9 mouse cellular contexts compared by ENCODE assay signal in the genomic region with DNA sequence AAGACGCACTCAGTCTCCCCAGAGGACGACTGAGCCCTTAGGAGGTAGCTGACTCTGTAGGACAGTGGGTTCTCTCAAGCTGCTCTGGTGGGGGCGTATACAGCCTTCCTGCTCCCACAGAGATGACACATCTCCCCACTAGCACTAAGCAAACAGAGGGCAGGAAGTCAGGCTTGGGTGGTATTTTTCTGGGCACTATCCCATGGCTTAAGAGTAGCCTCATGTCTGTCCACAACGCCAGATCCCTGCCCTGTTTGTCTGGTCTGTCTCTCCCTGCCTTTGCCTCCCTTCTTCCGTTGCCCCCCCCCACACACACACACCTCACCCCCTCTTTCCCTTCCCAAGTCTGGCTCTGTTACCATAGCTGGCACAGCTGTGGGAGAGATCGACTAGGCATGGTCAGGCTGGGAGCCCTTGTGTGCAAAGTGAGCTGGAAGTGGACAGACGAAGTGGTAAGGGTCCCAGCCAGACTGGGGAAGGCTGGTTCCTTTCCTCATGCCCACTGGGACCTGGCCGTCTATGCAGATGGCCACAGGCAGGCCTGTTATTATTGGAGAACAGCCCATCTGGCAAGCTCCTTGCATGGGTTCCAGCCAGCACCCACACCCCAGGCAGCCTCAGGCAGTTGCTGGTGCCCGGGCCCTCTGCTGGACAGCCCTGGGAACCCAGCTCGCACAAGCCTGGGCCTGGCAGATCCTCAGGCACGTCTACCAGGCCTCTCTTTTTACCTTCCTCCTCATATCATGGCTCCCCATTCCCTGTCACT. TPM values are rescaled to one million over a fixed set of nuclear protein-coding genes. Genes with fewer than 3 reads are reported as not detected.
DNase-seq lines count a peak whose midpoint lies in the region; ATAC-seq and TF ChIP-seq lines count a peak whose summit lies in the region.
"Had no signal": no experiment of that assay in that cellular context is flagged by ENCODE, and none has a peak within 500 bp of the region (broad histone marks: within the 10 kb centered on the region; RNA-seq: fewer than 3 reads in every experiment).

No protein-coding gene starts in this region.

- H3K27me3 ChIP-seq in forebrain, embryonic 10.5 days (ENCODE audit: poor library complexity, severe bottlenecking), result peaks cover 100% of the 10 kb centered on the region
- no peaks in the 10 kb centered on the region for H3K27me3 ChIP-seq in lung, postnatal 0 days (replicated peaks; ENCODE audit: insufficient read depth, low read length)

- no peak overlapping the region for H3K4me2 ChIP-seq in lung, postnatal 0 days (replicated peaks; ENCODE audit: low read depth, low read length)

- peaks cover 93% of the 10 kb centered on the region for H3K4me1 ChIP-seq in forebrain, embryonic 10.5 days
- H3K4me1 ChIP-seq in lung, postnatal 0 days (ENCODE audit: insufficient read depth, low read depth, low read length), result peaks cover 45% of the 10 kb centered on the region

- no peak for TF ChIP-seq EP300 in lung, postnatal 0 days (IDR thresholded peaks at IDR 0.05)

- TF ChIP-seq CTCF in lung, postnatal 0 days (IDR thresholded peaks at IDR 0.05), result peak; percentile 87

- H3K9ac ChIP-seq in lung, postnatal 0 days (replicated peaks; ENCODE audit: low read depth), result no peak overlapping the region

- DNase-seq in CD8-positive naive resting alpha-beta T cell, adult 2 months (ENCODE audit: low read depth in 2 of 2, low spot score in 2 of 2), result peak; percentile 43 to 62
- DNase-seq in adrenal gland, postnatal 36 days, result peak; percentile 90 to 91
- DNase-seq in forebrain, embryonic 10.5 days (ENCODE audit: extremely low spot score, low spot score), result no peak
- peak; percentile 91 for DNase-seq in heart, postnatal 10 days
- peak; percentile 89 to 90 for DNase-seq in kidney, postnatal 36 days
- DNase-seq in lung, postnatal 0 days (ENCODE audit: low spot score), result peak; percentile 80
- DNase-seq in retina, postnatal 1 day, result peak; percentile 73
- peak; percentile 58 to 84 for DNase-seq in urinary bladder, postnatal 36 days (ENCODE audit: low spot score in 2 of 2)

- peak overlapping the region; percentile 65; the same call in 1 of the 2 replicates for H3K4me3 ChIP-seq in forebrain, embryonic 10.5 days
- H3K4me3 ChIP-seq in lung, postnatal 0 days (ENCODE audit: low read depth, low read length), result no peak overlapping the region

- no peaks in the 10 kb centered on the region for H3K9me3 ChIP-seq in forebrain, embryonic 10.5 days
- H3K9me3 ChIP-seq in lung, postnatal 0 days (ENCODE audit: low read length), result no peaks in the 10 kb centered on the region

- intact Hi-C loops in heart, postnatal 10 days (cut with DNase I), result loop anchor here (2.0 kb wide), 2 partner anchors 16 to 22 kb away; no protein-coding TSS in a partner anchor

- H3K27ac ChIP-seq in forebrain, embryonic 10.5 days, result peak overlapping the region; percentile 86
- peak overlapping the region; percentile 62; the same call in 1 of the 2 replicates for H3K27ac ChIP-seq in lung, postnatal 0 days (ENCODE audit: low read length)

- no peaks in the 10 kb centered on the region for H3K36me3 ChIP-seq in forebrain, embryonic 10.5 days (replicated peaks)
- H3K36me3 ChIP-seq in lung, postnatal 0 days (ENCODE audit: insufficient read depth, low read length), result no peaks in the 10 kb centered on the region

- ATAC-seq in lung, postnatal 0 days, result peak; percentile 61

- 26% methylated on average over 11 of the region's 11 CpGs for WGBS in forebrain, embryonic 10.5 days
- WGBS in lung, postnatal 0 days, result 30% methylated on average over 11 of the region's 11 CpGs

RNA-seq across cellular contexts. Expression of a gene that starts 2.6 kb away (rescaled TPM):
- 100 to 1,000 TPM; 132 to 137 TPM for total RNA-seq in adrenal gland, postnatal 36 days (2021)
- polyA plus RNA-seq in forebrain, embryonic 10.5 days (2016; fragmentation: Nextera tagmentation; extraction: Ambion mirVana), result 70.3 and 76.3 TPM in 2 replicates
- total RNA-seq in heart, postnatal 10 days (2021), result 10 to 100 TPM; 88.3 to 99.0 TPM
- 99.8 and 120 TPM in 2 replicates for polyA plus RNA-seq in lung, postnatal 0 days (2015; fragmentation: Nextera tagmentation; extraction: Ambion mirVana)

RNA-seq across cellular contexts. Expression of a gene that starts 5.1 kb away (rescaled TPM):
- total RNA-seq in adrenal gland, postnatal 36 days (2021), result not detected
- 0.27 and 0.30 TPM in 2 replicates for polyA plus RNA-seq in forebrain, embryonic 10.5 days (2016; fragmentation: Nextera tagmentation; extraction: Ambion mirVana)
- not detected for total RNA-seq in heart, postnatal 10 days (2021)
- polyA plus RNA-seq in lung, postnatal 0 days (2015; fragmentation: Nextera tagmentation; extraction: Ambion mirVana), result not detected in 2 replicates
- polyA plus RNA-seq: frontal cortex, adult 2 months had no signal

RNA-seq across cellular contexts. Expression of a gene that starts 23.7 kb away (rescaled TPM):
- 1,000 to 10,000 TPM; 1,888 to 2,360 TPM for total RNA-seq in adrenal gland, postnatal 36 days (2021)
- polyA plus RNA-seq in forebrain, embryonic 10.5 days (2016; fragmentation: Nextera tagmentation; extraction: Ambion mirVana), result 2,210 and 2,220 TPM in 2 replicates
- 1,000 to 10,000 TPM; 1,000 to 1,054 TPM for total RNA-seq in heart, postnatal 10 days (2021)
- polyA plus RNA-seq in lung, postnatal 0 days (2015; fragmentation: Nextera tagmentation; extraction: Ambion mirVana), result 607 and 696 TPM in 2 replicates

RNA-seq across cellular contexts. Expression of a gene that starts 33.1 kb away (rescaled TPM):
- 10 to 100 TPM; 43.4 to 75.9 TPM for total RNA-seq in adrenal gland, postnatal 36 days (2021)
- 114 and 117 TPM in 2 replicates for polyA plus RNA-seq in forebrain, embryonic 10.5 days (2016; fragmentation: Nextera tagmentation; extraction: Ambion mirVana)
- 10 to 100 TPM; 34.5 to 36.8 TPM for total RNA-seq in heart, postnatal 10 days (2021)
- polyA plus RNA-seq in lung, postnatal 0 days (2015; fragmentation: Nextera tagmentation; extraction: Ambion mirVana), result 84.8 and 85.1 TPM in 2 replicates

RNA-seq across cellular contexts. Expression of a gene that starts 41.3 kb away (rescaled TPM):
- total RNA-seq in adrenal gland, postnatal 36 days (2021), result 1 to 10 TPM; 3.7 TPM
- 6.6 and 6.9 TPM in 2 replicates for polyA plus RNA-seq in forebrain, embryonic 10.5 days (2016; fragmentation: Nextera tagmentation; extraction: Ambion mirVana)
- total RNA-seq in heart, postnatal 10 days (2021), result 1 to 10 TPM; 1.8 to 2.7 TPM
- polyA plus RNA-seq in lung, postnatal 0 days (2015; fragmentation: Nextera tagmentation; extraction: Ambion mirVana), result 2.4 and 5.0 TPM in 2 replicates
